Mouse (Mus musculus) thymus, postnatal 25 days (tissue): ENCODE data around the gene Itih4.
A peak's percentile ranks its signal among the peaks of the same experiment; 100 is the strongest.

Source experiments
- DNase-seq: peaks from one replicate; pipeline ENCODE4 v3.0.0; 2022

Itih4 gene

DNA sequence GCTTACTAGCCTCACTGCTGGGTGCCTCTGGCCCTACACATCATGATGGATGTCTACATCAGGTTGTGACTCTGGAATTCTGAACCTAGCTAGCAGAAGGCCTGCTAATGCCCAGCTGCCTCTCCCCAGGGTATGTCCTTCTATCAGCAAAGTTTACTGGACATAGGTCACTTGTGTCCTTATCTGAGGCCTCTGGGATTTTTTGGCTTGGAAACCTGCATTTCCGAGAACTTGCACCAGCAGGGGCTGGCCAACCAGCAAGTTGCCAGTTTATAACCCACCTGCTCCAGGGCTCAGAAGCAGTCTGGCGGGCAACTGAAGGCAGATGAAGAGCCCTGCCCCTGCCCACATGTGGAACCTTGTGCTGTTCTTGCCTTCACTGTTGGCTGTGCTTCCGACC, at the start of gene Itih4:
Gene Itih4 (plus strand): TSS at position 273 of the 400 bp plus-strand sequence.
- DNase-seq, result no peak

GRCm38 (mm10) chr14:30837416-30837996, 48.8 kb upstream of the Itih4 start:
- no peak for DNase-seq

DNA sequence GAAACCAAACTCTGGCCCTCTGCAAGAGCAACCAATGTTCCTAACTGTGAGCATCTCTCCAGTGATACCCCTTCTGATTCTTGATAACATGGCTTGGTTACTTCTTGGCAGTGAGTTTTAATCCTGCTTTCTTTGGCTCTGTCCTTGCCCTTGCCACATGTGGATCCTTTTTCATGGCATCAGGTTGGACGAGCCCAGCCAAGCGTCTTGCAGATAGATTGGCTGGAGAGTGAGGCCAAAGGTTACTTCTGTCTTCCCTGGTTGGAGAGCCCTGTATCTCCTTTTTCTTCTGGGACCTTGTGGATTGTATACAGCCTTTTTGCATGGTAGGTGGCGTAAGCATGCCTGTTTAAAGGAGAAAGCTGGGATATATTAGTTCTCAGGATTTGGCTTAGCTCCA, 42.6 kb upstream of the Itih4 start:
- no peak for DNase-seq

- DNase-seq, result no peak
These were observed 35.8 kb upstream of the Itih4 start for GRCm38 (mm10) chr14:30850504-30850903.

DNA sequence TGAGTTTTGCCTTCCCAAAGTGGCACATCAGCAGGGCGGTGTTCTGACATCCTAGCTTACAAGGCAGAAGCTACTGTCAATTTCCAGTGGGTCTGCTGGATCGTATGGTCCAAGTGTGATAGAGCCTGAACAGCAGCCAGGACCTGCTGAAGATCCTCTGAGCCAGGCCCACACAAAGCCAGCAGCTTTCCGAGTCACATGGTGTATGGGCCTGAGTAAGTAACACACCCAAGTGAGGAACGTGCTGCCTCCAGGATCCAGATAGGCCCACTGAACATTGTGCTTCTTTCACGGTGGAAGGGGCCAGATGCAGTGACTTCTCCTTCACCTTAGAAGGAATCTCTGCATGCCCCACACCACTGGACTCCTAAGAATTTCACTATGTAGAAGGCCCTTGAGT, 34.0 kb upstream of the Itih4 start:
- DNase-seq, result no peak

- no peak for DNase-seq
These were observed 31.0 kb upstream of the Itih4 start for GRCm38 (mm10) chr14:30855316-30855715.

DNA sequence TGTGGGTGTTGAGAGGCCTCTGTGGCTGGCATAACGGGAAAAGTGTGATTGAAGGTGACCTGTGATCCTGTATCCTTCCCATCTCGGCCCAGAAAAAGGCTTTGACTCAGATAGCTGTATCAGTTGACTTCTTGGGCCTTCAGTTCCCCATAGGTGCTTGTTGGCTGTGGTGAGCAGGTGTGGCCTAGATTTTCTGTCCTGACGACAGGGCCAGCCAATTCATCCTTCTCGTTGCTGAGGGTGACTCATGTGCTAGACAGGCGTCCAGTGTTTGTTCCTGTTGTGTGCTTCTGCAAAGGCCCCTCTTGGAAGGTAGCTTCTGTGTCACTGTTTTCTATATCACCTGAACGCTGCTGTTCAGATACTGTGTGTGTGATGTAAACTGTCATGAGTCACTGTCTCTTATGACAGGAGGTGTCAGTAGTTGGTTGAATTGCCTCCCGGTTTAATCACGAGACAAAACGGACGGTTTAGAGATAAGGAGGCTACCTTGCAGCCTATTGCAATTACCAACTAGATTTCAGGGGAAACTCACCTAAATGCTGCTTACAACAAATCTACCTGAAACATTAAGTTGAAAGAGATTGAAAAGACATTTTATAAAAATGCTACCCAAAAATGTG, 29.3 kb upstream of the Itih4 start:
- no peak for DNase-seq

- DNase-seq, result no peak
These were observed 28.3 kb upstream of the Itih4 start for GRCm38 (mm10) chr14:30857990-30858389.

DNA sequence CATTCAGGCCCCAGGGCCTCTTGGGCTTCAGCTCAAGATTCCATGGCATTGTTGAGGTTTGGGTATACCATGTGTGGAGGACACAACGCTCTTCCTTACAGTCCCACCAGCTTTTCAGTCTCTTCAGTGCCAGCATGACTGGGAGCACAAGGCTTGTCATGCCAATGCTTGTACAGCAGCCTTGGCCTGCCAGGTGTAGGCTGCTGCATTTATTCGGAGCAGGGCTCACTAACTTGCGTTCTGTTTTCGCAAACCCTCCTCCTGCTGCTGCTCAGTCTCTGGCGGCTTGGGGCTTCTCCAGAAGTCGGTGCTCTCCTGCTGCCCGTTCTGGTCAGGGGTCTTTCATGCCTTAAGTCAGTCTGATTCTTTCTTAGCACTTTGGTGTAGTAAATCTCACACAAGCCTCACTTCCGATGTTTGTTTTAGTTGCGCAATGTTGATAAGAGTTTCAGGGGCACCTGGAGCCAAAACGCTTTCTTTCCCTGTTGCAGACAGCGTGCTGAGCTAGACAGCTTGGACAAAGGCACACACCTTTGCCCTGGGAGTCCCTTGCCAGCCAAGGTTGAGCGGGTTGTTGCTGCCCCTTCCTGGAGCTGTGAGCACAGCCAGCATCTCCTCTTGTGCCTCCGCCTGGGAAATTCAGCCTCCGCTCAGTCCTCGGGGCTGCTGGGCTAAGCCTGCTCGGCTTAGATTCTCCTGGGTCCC, 24.7 kb upstream of the Itih4 start:
- no peak for DNase-seq

DNA sequence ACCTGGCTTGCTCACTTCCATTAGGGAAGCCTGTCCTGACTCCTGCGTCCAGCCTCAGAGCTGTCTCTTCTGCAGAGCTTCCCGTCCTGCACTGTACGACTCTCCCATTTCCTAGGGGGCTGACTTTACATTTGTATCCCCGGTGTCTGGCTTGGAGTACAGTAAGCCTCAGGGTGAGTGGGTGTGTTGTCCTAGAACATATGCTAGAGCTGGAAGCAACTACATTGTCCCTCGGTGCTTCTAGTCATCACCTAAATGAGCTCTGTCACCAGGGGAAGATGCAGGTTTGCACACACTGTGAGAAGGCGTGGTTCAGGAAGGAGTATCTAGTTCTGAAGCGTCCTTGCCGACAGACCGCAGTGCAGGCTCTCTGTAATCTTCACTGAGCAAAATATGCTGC, 23.9 kb upstream of the Itih4 start:
- no peak for DNase-seq

- DNase-seq, result no peak
These were observed 21.0 kb upstream of the Itih4 start for GRCm38 (mm10) chr14:30865311-30865710.

DNA sequence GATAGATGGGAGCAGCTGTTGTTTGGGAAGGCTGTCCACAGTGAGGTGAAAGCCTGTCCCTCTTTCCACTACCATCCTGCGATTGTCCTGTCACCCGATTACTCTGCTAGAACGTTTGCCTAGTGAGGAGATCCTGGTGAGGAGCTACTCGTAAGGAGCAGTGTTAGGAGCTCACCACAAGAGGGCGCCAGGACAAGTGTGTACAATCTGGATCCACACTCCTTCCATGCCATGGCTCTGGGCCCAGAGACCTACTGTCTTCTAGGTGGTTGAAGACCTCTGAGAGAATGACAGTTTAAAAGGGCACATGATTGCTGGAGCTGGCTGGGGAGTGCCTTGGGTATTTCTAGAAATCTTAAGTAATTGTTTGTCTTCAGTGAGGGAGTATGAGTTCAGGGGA, 19.2 kb upstream of the Itih4 start:
- peak; percentile 58 for DNase-seq

GRCm38 (mm10) chr14:30868826-30869225, 17.4 kb upstream of the Itih4 start:
- DNase-seq, result no peak

DNA sequence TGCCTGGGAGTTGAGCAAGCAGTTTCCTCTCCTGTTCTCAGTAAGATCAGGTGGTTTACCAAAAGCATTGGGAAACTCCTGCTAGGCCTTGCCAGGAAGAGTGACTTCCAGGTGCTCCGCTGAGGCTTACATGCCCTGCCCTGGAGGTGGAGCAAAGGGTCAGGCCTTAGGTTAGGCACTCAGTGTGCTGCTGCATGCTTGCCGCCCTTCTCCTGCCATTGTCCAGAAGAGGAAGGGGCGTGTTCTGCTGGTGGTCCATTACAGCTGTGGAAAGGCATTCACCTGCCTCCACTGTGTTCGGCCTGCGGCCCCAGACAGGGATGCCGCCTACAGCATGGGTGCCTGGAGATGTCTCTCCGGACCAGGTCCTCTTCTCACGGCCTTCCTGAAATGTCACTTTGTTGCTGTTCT, 16.9 kb upstream of the Itih4 start:
- DNase-seq, result no peak

DNA sequence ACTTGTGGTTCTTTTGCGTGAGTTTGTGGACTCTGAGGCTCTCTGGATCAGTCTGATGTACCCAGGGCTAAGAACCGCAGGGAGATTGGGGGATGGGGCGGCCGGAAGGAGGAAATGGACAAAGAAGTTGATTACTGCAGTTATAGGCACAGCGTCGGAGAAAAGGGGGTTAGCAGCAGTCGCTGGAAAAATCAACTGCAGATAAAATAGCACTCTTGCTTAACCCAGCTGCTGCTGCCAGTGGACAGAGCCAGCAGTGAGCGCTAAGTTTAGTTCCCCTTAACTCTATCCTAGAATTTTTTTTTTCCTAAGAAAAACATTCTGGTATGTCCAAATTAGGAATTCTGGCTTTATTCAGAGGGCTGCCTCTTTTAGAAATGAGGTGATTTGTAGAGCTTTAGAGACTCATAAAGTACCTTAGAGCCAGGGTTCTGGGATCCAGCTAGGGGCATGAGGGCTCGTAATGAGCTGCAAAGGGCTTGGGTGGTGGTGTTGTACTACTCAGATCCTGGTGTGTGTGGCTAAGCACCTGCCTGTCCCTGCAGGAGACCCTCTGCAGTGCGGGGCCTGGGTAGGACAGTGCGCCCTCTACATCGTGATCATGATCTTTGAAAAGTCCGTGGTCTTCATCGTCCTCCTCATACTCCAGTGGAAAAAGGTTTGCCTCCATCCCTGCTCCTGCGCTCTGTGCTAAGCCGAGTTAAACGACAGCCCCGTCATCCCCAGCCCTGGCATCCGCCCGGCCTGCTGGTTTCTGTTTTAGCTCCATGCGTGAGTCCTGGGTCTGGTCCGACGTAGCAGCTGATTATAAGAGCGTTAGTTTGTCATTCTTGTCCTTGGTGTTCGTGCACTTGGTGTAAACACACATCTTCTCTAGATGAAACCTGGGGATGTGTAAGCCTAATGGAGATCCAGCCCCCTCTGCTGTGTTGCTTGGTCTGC, 15.8 kb upstream of the Itih4 start:
- DNase-seq, result no peak

GRCm38 (mm10) chr14:30874095-30874700, 12.1 kb upstream of the Itih4 start:
- no peak for DNase-seq

- DNase-seq, result no peak
These were observed 11.0 kb upstream of the Itih4 start for GRCm38 (mm10) chr14:30875130-30875865.

GRCm38 (mm10) chr14:30875955-30876354, 10.3 kb upstream of the Itih4 start:
- DNase-seq, result no peak

DNA sequence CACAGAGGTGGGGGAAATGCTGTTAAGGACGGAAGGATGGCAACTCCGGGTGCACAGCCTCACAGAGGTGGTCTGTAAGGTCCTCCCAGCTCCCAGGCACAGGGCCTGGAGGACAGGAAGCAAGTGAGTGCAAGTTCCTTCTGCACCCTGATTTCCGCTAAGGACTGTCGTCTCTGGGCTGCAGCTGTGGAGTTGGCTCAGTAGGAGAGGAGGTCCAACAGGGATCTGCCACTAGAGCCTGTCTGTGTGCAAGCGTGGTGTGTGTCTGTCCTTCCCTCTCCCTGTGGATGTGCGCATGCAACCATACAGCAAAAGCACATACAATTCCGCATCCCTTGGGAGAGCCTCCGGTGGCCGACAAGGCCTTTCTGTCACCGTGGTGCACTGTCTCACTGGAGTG, 9.8 kb upstream of the Itih4 start:
- no peak for DNase-seq

DNA sequence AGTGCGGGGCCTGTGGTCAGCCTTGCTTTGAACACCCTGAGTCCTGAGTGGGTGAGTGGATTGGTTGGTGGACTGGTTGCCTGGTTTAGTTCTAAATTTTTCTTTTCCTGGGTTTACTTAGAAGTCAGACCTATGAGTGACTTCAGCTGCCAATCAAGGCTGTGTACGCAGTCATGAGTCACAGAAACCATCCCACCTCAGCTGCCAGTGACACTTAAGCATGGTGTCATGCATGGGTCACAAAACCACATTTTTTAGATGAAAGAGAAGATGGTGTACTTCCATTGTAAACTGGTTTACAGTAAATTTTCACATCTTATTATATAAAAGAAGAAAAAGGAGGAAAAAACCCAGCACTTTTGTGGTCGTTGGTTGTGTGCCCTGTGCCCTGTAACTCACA, 8.4 kb upstream of the Itih4 start:
- no peak for DNase-seq

DNA sequence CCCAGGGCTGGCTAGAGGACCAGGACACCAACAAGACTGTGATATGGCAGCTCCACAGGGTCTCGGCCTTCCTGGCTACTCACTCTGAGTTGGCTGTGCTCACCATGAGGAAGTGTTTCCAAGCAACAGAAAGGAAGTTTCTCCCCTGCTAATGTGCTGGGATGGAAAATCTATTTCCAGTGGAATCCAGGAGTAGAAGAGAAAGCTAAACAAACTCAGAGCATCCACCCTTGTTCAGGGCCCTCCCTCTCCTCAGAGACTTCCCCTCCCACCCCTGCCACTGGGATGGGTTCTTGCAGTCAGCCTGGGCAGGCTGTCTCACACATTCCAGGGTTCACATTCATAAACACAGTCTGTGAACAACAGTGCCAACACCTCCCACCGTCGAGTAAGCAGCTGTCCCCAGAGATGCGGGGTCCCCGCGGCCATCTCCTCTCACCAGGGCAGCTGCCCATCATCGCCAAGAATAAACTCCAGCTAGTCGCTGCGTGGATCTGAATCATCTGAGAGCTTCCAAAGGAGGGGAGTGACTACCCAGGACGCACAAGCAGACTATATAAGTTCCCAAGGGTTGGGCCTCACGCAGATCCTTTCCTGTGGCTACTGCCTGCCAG, 7.2 kb upstream of the Itih4 start, which contains the start of gene Mustn1:
Gene Mustn1 (plus strand): TSS at position 243 of the 614 bp plus-strand sequence.
- no peak for DNase-seq

DNA sequence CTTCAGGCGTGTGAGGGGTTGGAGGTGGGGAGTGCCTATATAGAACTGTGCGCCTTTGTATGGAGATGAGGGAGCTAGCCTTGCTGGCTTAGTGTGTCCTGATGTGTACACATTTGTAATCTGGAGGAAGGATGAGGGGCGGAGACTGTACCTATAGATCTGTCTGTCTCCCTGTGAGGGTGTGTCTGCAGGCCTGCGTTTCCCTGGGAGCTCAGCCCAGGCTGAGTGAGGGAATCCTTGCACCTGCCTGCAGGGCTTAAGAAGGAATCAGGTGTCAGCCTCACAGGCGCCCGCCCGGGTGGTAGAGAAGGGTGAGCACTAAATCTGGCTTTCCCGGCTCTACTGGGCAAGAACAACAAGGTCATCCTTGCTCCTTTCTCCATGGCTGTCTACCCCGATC, 6.5 kb upstream of the Itih4 start:
- no peak for DNase-seq
